Mouse (Mus musculus) erythroblast, embryonic 14.5 days (primary cell): ENCODE results near the gene Anapc7.

Experiments used
- GATA1 ChIP-seq: IDR thresholded peaks from 2 replicates; pipeline ENCODE4 v1.6.1; 2012; ENCODE audit warnings: low read length, inconsistent platforms, mixed read lengths
- TAL1 ChIP-seq: IDR thresholded peaks from 3 replicates; pipeline ENCODE4 v1.6.1; 2012; ENCODE audit warnings: low read length, inconsistent platforms, mixed read lengths

DNA sequence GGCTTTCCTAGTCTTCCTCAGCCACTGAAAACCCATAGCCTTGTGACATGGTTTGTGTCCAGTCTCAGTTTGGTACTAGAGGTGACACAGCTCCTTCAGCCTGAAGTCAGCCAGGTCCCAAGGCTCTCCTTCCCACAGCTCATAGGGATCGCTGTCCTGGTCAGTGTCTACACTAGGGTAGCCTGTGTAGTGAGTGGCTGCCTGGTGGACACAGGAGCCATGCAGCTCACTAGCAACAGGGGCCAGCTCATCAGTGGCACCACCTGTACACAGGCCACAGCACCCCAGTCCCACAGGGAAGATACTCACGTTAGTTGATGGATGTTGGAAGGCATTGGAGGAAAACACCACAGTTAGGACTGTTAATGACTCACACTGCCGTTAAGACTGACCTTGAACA, 34.1 kb downstream of the Anapc7 start:
- no peak for TF ChIP-seq TAL1
- TF ChIP-seq GATA1 = no peak
